ENCODE assay signal across 12 mouse cellular contexts in genomic region chr6:101263544-101263943, GRCm38 (mm10).
DNase-seq lines count a peak whose midpoint lies in the region; ATAC-seq lines count a peak whose summit lies in the region.
"Had no signal": no experiment of that assay in that cellular context is flagged by ENCODE, and none has a peak within 500 bp of the region (broad histone marks: within the 10 kb centered on the region; RNA-seq: fewer than 3 reads in every experiment).

No protein-coding gene starts in this region.

- H3K36me3 ChIP-seq in limb, embryonic 11.5 days (ENCODE audit: control insufficient read depth, insufficient read depth, low read length), result no peaks in the 10 kb centered on the region
- H3K36me3 ChIP-seq in limb, embryonic 10.5 days, result no peaks in the 10 kb centered on the region
- H3K36me3 ChIP-seq in hindbrain, embryonic 11.5 days (ENCODE audit: control insufficient read depth, insufficient read depth, low read length), result no peaks in the 10 kb centered on the region
- no peaks in the 10 kb centered on the region for H3K36me3 ChIP-seq in midbrain, embryonic 13.5 days

- WGBS in limb, embryonic 11.5 days, result 29% methylated on average over 4 of the region's 4 CpGs
- 33% methylated on average over 4 of the region's 4 CpGs for WGBS in limb, embryonic 10.5 days
- WGBS in hindbrain, embryonic 11.5 days, result 10% methylated on average over 4 of the region's 4 CpGs
- WGBS in midbrain, embryonic 13.5 days, result 9% methylated on average over 4 of the region's 4 CpGs

- no peak overlapping the region for H3K4me3 ChIP-seq in limb, embryonic 11.5 days (ENCODE audit: low read depth, low read length)
- H3K4me3 ChIP-seq in limb, embryonic 10.5 days, result no peak overlapping the region
- H3K4me3 ChIP-seq in hindbrain, embryonic 11.5 days (ENCODE audit: low read depth, low read length), result no peak overlapping the region
- no peak overlapping the region for H3K4me3 ChIP-seq in midbrain, embryonic 13.5 days (replicated peaks)

- ATAC-seq in limb, embryonic 11.5 days (ENCODE audit: insufficient number of reproducible peaks, low FRiP score, low TSS enrichment, low read depth), result peak; percentile 58
- peak; percentile 36 for ATAC-seq in hindbrain, embryonic 11.5 days (ENCODE audit: low FRiP score)
- ATAC-seq in midbrain, embryonic 13.5 days, result peak; percentile 25

- DNase-seq in limb, embryonic 11.5 days (ENCODE audit: low spot score), result peak; percentile 45
- DNase-seq in limb, embryonic 10.5 days (ENCODE audit: low spot score), result no peak
- peak; percentile 34 for DNase-seq in hindbrain, embryonic 11.5 days (ENCODE audit: low spot score)
- DNase-seq in ovary, postnatal 14 days (ENCODE audit: low spot score), result no peak
- DNase-seq in thymus, postnatal 4 days, result no peak
- DNase-seq in left cerebral cortex, adult 18-20 months (ENCODE audit: low spot score in 2 of 2), result no peak
- DNase-seq: adrenal gland, postnatal 36 days; cerebellum, adult 2 months; heart, adult 11 months; kidney, postnatal 14 days; thymus, adult 18-20 months had no signal

- H3K9ac ChIP-seq in limb, embryonic 11.5 days (ENCODE audit: low read length), result no peak overlapping the region
- no peak overlapping the region for H3K9ac ChIP-seq in hindbrain, embryonic 11.5 days (ENCODE audit: low read depth, low read length)
- H3K9ac ChIP-seq in midbrain, embryonic 13.5 days (replicated peaks), result no peak overlapping the region

- peaks cover 19% of the 10 kb centered on the region for H3K4me1 ChIP-seq in limb, embryonic 11.5 days (ENCODE audit: control insufficient read depth, insufficient read depth, low read length)
- peaks cover 58% of the 10 kb centered on the region for H3K4me1 ChIP-seq in limb, embryonic 10.5 days
- peaks cover 13% of the 10 kb centered on the region; the same call in 1 of the 2 replicates for H3K4me1 ChIP-seq in hindbrain, embryonic 11.5 days (replicated peaks; ENCODE audit: control insufficient read depth, insufficient read depth, low read length)
- H3K4me1 ChIP-seq in midbrain, embryonic 13.5 days (replicated peaks), result peaks cover 27% of the 10 kb centered on the region

- H3K4me2 ChIP-seq in limb, embryonic 11.5 days (ENCODE audit: low read depth, severe bottlenecking), result no peak overlapping the region
- no peak overlapping the region for H3K4me2 ChIP-seq in hindbrain, embryonic 11.5 days (replicated peaks; ENCODE audit: low read depth, low read length)
- H3K4me2 ChIP-seq in midbrain, embryonic 13.5 days (replicated peaks), result no peak overlapping the region

- H3K27me3 ChIP-seq in limb, embryonic 11.5 days (ENCODE audit: control insufficient read depth, insufficient read depth, low read length), result no peaks in the 10 kb centered on the region
- no peaks in the 10 kb centered on the region for H3K27me3 ChIP-seq in limb, embryonic 10.5 days (ENCODE audit: low read depth, poor library complexity, severe bottlenecking)
- H3K27me3 ChIP-seq in hindbrain, embryonic 11.5 days (ENCODE audit: control insufficient read depth, insufficient read depth, low read length), result no peaks in the 10 kb centered on the region
- peaks cover 24% of the 10 kb centered on the region for H3K27me3 ChIP-seq in midbrain, embryonic 13.5 days

- H3K27ac ChIP-seq in limb, embryonic 11.5 days (replicated peaks; ENCODE audit: low read depth, low read length), result no peak overlapping the region
- no peak overlapping the region for H3K27ac ChIP-seq in limb, embryonic 10.5 days
- no peak overlapping the region for H3K27ac ChIP-seq in hindbrain, embryonic 11.5 days (ENCODE audit: low read depth, low read length)
- H3K27ac ChIP-seq in midbrain, embryonic 13.5 days, result no peak overlapping the region

- no peaks in the 10 kb centered on the region for H3K9me3 ChIP-seq in limb, embryonic 11.5 days (ENCODE audit: control insufficient read depth, low read length)
- H3K9me3 ChIP-seq in limb, embryonic 10.5 days (replicated peaks), result no peaks in the 10 kb centered on the region
- H3K9me3 ChIP-seq in hindbrain, embryonic 11.5 days (ENCODE audit: control insufficient read depth, low read length), result no peaks in the 10 kb centered on the region
- H3K9me3 ChIP-seq in midbrain, embryonic 13.5 days, result no peaks in the 10 kb centered on the region

Comparison
In these comparisons a context has a peak if more than half of its experiments do, and no peak if none do; other contexts are left out.
1. DNase-seq: peak in limb, embryonic 11.5 days (single experiment) and hindbrain, embryonic 11.5 days (single experiment); none in limb, embryonic 10.5 days (single experiment), ovary, postnatal 14 days (single experiment), thymus, postnatal 4 days (single experiment) and left cerebral cortex, adult 18-20 months (0 of 2).
2. Peak in every context shown above with its lines, with median percentiles within 50 percentile points of each other: ATAC-seq.